10 mouse cellular contexts compared by ENCODE assay signal in the genomic region with DNA sequence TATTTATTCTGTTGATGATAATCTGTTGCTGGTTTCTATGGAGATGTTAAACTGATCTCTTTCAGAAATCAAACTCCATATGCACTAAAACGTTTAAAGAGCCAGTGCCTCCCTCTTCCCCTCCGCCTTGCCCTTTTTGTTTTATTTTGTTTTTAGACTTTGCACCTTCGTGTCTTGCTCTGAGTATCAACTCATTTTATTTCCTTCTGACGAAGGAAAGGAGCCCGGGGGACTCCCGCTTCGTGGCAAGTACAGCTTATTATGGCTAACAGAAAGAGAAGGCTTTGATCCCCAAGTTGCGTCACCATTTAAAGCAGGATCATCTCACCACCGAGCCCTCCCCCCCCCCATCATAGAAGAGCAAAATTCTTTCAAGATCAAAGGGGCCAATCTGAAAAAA. TPM values are rescaled to one million over a fixed set of nuclear protein-coding genes. Genes with fewer than 3 reads are reported as not detected.
DNase-seq lines count a peak whose midpoint lies in the region; ATAC-seq and TF ChIP-seq lines count a peak whose summit lies in the region.
"Had no signal": no experiment of that assay in that cellular context is flagged by ENCODE, and none has a peak within 500 bp of the region (broad histone marks: within the 10 kb centered on the region; RNA-seq: fewer than 3 reads in every experiment).

No protein-coding gene starts in this region.

- 6% methylated on average over 9 of the region's 9 CpGs for WGBS in heart, embryonic 15.5 days
- under 1% methylated on average over 9 of the region's 9 CpGs for WGBS in embryonic facial prominence, embryonic 12.5 days
- WGBS in hindbrain, embryonic 15.5 days: 2% methylated on average over 9 of the region's 9 CpGs
- WGBS in midbrain, postnatal 0 days: 3% methylated on average over 9 of the region's 9 CpGs

- H3K9ac ChIP-seq in heart, embryonic 15.5 days: peak overlapping the region; percentile 55
- no peak overlapping the region for H3K9ac ChIP-seq in embryonic facial prominence, embryonic 12.5 days
- H3K9ac ChIP-seq in hindbrain, embryonic 15.5 days: peak overlapping the region; percentile 6; the same call in 1 of the 2 replicates
- H3K9ac ChIP-seq in midbrain, postnatal 0 days (replicated peaks; ENCODE audit: low read length, poor library complexity, severe bottlenecking): no peak overlapping the region

- H3K36me3 ChIP-seq in heart, embryonic 15.5 days: no peaks in the 10 kb centered on the region
- no peaks in the 10 kb centered on the region for H3K36me3 ChIP-seq in embryonic facial prominence, embryonic 12.5 days
- H3K36me3 ChIP-seq in hindbrain, embryonic 15.5 days: no peaks in the 10 kb centered on the region
- no peaks in the 10 kb centered on the region for H3K36me3 ChIP-seq in midbrain, postnatal 0 days (ENCODE audit: insufficient read depth, low read length)

- H3K4me2 ChIP-seq in heart, embryonic 15.5 days: peak overlapping the region; percentile 86
- peak overlapping the region; percentile 96 for H3K4me2 ChIP-seq in embryonic facial prominence, embryonic 12.5 days (replicated peaks)
- peak overlapping the region; percentile 93 for H3K4me2 ChIP-seq in hindbrain, embryonic 15.5 days
- peak overlapping the region; percentile 100 for H3K4me2 ChIP-seq in midbrain, postnatal 0 days (ENCODE audit: low read depth, low read length, poor library complexity, severe bottlenecking)

- H3K27ac ChIP-seq in heart, embryonic 15.5 days: peak overlapping the region; percentile 96
- no peak overlapping the region for H3K27ac ChIP-seq in embryonic facial prominence, embryonic 12.5 days
- H3K27ac ChIP-seq in hindbrain, embryonic 15.5 days (replicated peaks): no peak overlapping the region
- no peak overlapping the region for H3K27ac ChIP-seq in midbrain, postnatal 0 days (ENCODE audit: low read depth, low read length)

- H3K27me3 ChIP-seq in heart, embryonic 15.5 days: peaks cover 41% of the 10 kb centered on the region
- H3K27me3 ChIP-seq in embryonic facial prominence, embryonic 12.5 days: peaks cover 78% of the 10 kb centered on the region
- H3K27me3 ChIP-seq in hindbrain, embryonic 15.5 days: peaks cover 55% of the 10 kb centered on the region
- H3K27me3 ChIP-seq in midbrain, postnatal 0 days (ENCODE audit: insufficient read depth, low read length): peaks cover 57% of the 10 kb centered on the region

- TF ChIP-seq CTCF in midbrain, postnatal 0 days (IDR thresholded peaks at IDR 0.05): no peak

- peak overlapping the region; percentile 89 for H3K4me3 ChIP-seq in heart, embryonic 15.5 days
- H3K4me3 ChIP-seq in embryonic facial prominence, embryonic 12.5 days: peak overlapping the region; percentile 54; the same call in 1 of the 2 replicates
- peak overlapping the region; percentile 48 for H3K4me3 ChIP-seq in hindbrain, embryonic 15.5 days
- no peak overlapping the region for H3K4me3 ChIP-seq in midbrain, postnatal 0 days (ENCODE audit: low read depth, low read length)
- H3K4me3 ChIP-seq: erythroblast, embryonic 14.5 days had no signal

- no peak for DNase-seq in heart, adult 18-20 months
- DNase-seq in midbrain, postnatal 0 days (ENCODE audit: low spot score): no peak
- DNase-seq in cerebellum, adult 9-11 months: no peak
- DNase-seq in urinary bladder, postnatal 25 days (ENCODE audit: low spot score): no peak
- DNase-seq: kidney, adult 9 months had no signal

- no peaks in the 10 kb centered on the region for H3K9me3 ChIP-seq in heart, embryonic 15.5 days (replicated peaks)
- H3K9me3 ChIP-seq in embryonic facial prominence, embryonic 12.5 days: no peaks in the 10 kb centered on the region
- no peaks in the 10 kb centered on the region for H3K9me3 ChIP-seq in hindbrain, embryonic 15.5 days
- H3K9me3 ChIP-seq in midbrain, postnatal 0 days (ENCODE audit: low read length): no peaks in the 10 kb centered on the region

- H3K4me1 ChIP-seq in heart, embryonic 15.5 days (replicated peaks): peaks cover 78% of the 10 kb centered on the region
- H3K4me1 ChIP-seq in embryonic facial prominence, embryonic 12.5 days: peaks cover 33% of the 10 kb centered on the region
- H3K4me1 ChIP-seq in hindbrain, embryonic 15.5 days (replicated peaks): peaks cover 71% of the 10 kb centered on the region
- peaks cover 18% of the 10 kb centered on the region; the same call in 1 of the 2 replicates for H3K4me1 ChIP-seq in midbrain, postnatal 0 days (ENCODE audit: insufficient read depth, low read length)

- ATAC-seq in heart, embryonic 15.5 days (replicated peaks; ENCODE audit: insufficient number of reproducible peaks, insufficient read depth, low FRiP score, low read depth): no peak
- no peak for ATAC-seq in embryonic facial prominence, embryonic 12.5 days (ENCODE audit: insufficient number of reproducible peaks, insufficient read depth, low FRiP score, low TSS enrichment)
- ATAC-seq in hindbrain, embryonic 15.5 days (ENCODE audit: low FRiP score, low read depth): no peak
- no peak for ATAC-seq in midbrain, postnatal 0 days (ENCODE audit: low FRiP score)
- ATAC-seq in erythroblast, adult 5-6 weeks (replicated peaks; ENCODE audit: low FRiP score, poor library complexity, severe bottlenecking): no peak

RNA-seq across cellular contexts. Expression of a gene that starts 3.2 kb away (rescaled TPM):
- 20.7 and 22.6 TPM in 2 replicates for polyA plus RNA-seq in heart, embryonic 15.5 days (2015; fragmentation: Nextera tagmentation; extraction: Ambion mirVana)
- total RNA-seq in heart, adult 18-20 months (2021): 10 to 100 TPM; 35.9 to 41.1 TPM
- polyA plus RNA-seq in embryonic facial prominence, embryonic 12.5 days (2016; fragmentation: Nextera tagmentation; extraction: Ambion mirVana): 4.5 and 4.6 TPM in 2 replicates
- 4.6 and 6.7 TPM in 2 replicates for polyA plus RNA-seq in hindbrain, embryonic 15.5 days (2015; fragmentation: Nextera tagmentation; extraction: Ambion mirVana)
- total RNA-seq in midbrain, postnatal 0 days (2014; rRNA removed): 3.7 and 4.0 TPM in 2 replicates
- 2.0 TPM in 2 replicates for polyA plus RNA-seq in midbrain, postnatal 0 days (2015; fragmentation: Nextera tagmentation; extraction: Ambion mirVana)
- total RNA-seq in erythroblast, adult 5-6 weeks (2015; ENCODE audit: low replicate concordance): 1.5 and 2.5 TPM in 2 replicates
- total RNA-seq in erythroblast, adult 5-6 weeks (2017; ENCODE audit: low replicate concordance): 1.2 and 1.5 TPM in 2 replicates

Comparison
In these comparisons a context has a peak if more than half of its experiments do, and no peak if none do; other contexts are left out.
1. H3K9ac ChIP-seq: peak in heart, embryonic 15.5 days (single experiment) and hindbrain, embryonic 15.5 days (single experiment); none in embryonic facial prominence, embryonic 12.5 days (single experiment) and midbrain, postnatal 0 days (single experiment).
2. Peak in every context shown above with its lines, with median percentiles within 50 percentile points of each other: H3K4me2 ChIP-seq.